Mouse (Mus musculus): Measurements from ENCODE around the gene Zc3h12a.

GRCm38 (mm10) chr4:125160951-125161331 is 33.3 kb upstream of the Zc3h12a start:
- TF ChIP-seq HCFC1 (IDR thresholded peaks at IDR 0.05; ENCODE audit: low read depth, low read length), result no peak
- no peak for TF ChIP-seq POLR2AphosphoS5 (IDR thresholded peaks at IDR 0.05; ENCODE audit: borderline replicate concordance, low read depth, low read length)
- TF ChIP-seq CTCF (IDR thresholded peaks at IDR 0.05 in 2 of 3, conservative IDR thresholded peaks at IDR 0.05 in 1 of 3; ENCODE audit: control insufficient read depth in 1 of 3, insufficient read depth in 1 of 3, low read depth in 2 of 3, low read length in 3 of 3, poor library complexity in 1 of 3, severe bottlenecking in 1 of 3), result no peak
- no peak for TF ChIP-seq TAL1 (IDR thresholded peaks at IDR 0.05; ENCODE audit: low read length)
